Mouse (Mus musculus) hindbrain, embryonic 11.5 days (tissue): ENCODE measurements around the gene Bod1l. TPM values are rescaled to one million over a fixed set of nuclear protein-coding genes. Genes with fewer than 3 reads are reported as not detected.

Source experiments
- ATAC-seq: fragments of 200-750 bp; cut with Nextera tagmentation; 2 replicates; pipeline ENCODE4 v1.8.0; 2017; ENCODE audit warnings: mild to moderate bottlenecking, moderate TSS enrichment, moderate library complexity; ENCODE audit not compliant: low FRiP score
- DNase-seq: peaks from one replicate; pipeline ENCODE4 v3.0.0-alpha.2; 2015; ENCODE audit warnings: low spot score
- H3K27ac ChIP-seq: fragments of 300-500 bp; sonication (generic); 2 replicates; pipeline ENCODE4 v1.5.1; 2014; ENCODE audit warnings: mild to moderate bottlenecking, low read depth, low read length
- H3K27me3 ChIP-seq: fragments of 300-500 bp; sonication (generic); 2 replicates; pipeline ENCODE4 v1.6.1; 2014; ENCODE audit warnings: mild to moderate bottlenecking, low read length, moderate library complexity, mixed read lengths; ENCODE audit not compliant: control insufficient read depth, insufficient read depth
- H3K36me3 ChIP-seq: fragments of 300-500 bp; sonication (generic); 2 replicates; pipeline ENCODE4 v1.6.1; 2014; ENCODE audit warnings: mild to moderate bottlenecking, low read length, moderate library complexity, mixed read lengths; ENCODE audit not compliant: control insufficient read depth, insufficient read depth
- H3K4me1 ChIP-seq: fragments of 300-500 bp; sonication (generic); replicated peaks from 2 replicates; pipeline ENCODE4 v1.6.1; 2014; ENCODE audit warnings: low read length, mixed read lengths; ENCODE audit not compliant: control insufficient read depth, insufficient read depth
- H3K4me2 ChIP-seq: fragments of 300-500 bp; sonication (generic); replicated peaks from 2 replicates; pipeline ENCODE4 v1.6.1; 2014; ENCODE audit warnings: mild to moderate bottlenecking, low read depth, low read length
- H3K4me3 ChIP-seq: fragments of 300-500 bp; sonication (generic); 2 replicates; pipeline ENCODE4 v1.5.1; 2014; ENCODE audit warnings: low read depth, low read length
- H3K9ac ChIP-seq: fragments of 300-500 bp; sonication (generic); 2 replicates; pipeline ENCODE4 v1.6.1; 2014; ENCODE audit warnings: low read depth, low read length
- H3K9me3 ChIP-seq: fragments of 300-500 bp; sonication (generic); 2 replicates; pipeline ENCODE4 v1.6.1; 2016; ENCODE audit warnings: low read length; ENCODE audit not compliant: control insufficient read depth
- WGBS: fragments of 180-500 bp; shearing (Covaris S2); extraction: QIAGEN DNeasy Blood & Tissue Kit; methylation state at CpG from one replicate; pipeline ENCODE4 v1.1.7; 2014; 5-methylcytosine and 5-hydroxymethylcytosine counted together
- polyA plus RNA-seq: library from polyadenylated mRNA; unstranded; fragments of >200 nt; fragmentation: Nextera tagmentation; extraction: Ambion mirVana; gene quantifications from 2 replicates; pipeline ENCODE4 v1.2.1, GENCODE M21; 2014

Gene Bod1l
- polyA plus RNA-seq, 1 experiment from 2014 or later = 27.8 TPM

DNA sequence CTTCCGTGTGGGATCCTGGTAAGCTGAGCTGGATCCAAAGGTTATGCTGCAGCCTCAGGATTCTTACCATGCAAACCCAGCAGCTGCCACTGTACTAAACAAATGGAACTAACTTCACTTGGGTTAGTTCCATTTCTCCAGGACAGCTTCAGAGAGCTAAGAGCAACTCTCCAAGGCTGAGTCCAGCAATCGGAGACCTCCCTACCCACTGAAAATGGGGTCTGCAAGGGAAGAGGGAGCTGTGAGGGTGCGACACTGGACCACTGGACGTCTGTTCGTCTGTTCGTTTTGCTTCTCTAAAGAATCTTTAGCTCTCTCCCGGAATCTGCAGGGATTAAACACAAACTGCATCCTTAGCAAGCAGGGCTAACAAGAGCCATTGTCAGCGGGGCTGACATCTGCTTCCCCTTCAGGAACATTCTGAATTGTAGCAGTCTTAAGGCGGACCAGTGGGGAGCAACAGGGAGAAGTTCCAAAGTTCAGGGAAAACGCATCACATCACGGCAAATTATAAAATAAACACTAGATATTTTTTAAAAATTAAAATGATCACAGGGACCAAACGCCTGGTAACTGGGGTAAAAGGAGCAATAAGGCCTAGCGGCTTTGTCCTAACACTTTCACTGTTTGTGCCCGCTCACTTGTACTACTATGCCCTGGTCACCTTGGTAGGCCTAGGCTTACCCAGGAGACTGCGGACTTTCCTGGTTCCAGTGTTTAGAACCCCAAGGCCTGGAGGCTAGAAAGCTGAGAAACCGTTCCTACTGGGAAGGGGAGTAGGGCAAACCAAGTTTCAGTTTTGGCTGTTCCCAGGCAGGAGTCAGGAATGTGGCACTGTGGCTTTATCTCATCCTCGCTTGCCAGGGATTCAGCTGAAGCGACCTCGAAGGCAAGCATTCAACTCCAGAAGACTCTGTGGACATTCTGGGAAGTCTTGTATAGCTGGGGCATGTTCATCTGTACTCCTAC is 85.2 kb downstream of the Bod1l start:
- Histone ChIP-seq H3K36me3 (no peaks in the 10 kb centered on the region), H3K4me1 (no peaks in the 10 kb centered on the region; the same call in none of the 2 replicates), H3K4me2 (no peak overlapping the region), H3K27ac (no peak overlapping the region), H3K4me3 (no peak overlapping the region), H3K9me3 (no peaks in the 10 kb centered on the region), H3K9ac (no peak overlapping the region), H3K27me3 (peaks cover 94% of the 10 kb centered on the region)
- WGBS = 5% methylated on average over 19 of the region's 19 CpGs
- DNase-seq (peak; percentile 50), ATAC-seq (no peak)

DNA sequence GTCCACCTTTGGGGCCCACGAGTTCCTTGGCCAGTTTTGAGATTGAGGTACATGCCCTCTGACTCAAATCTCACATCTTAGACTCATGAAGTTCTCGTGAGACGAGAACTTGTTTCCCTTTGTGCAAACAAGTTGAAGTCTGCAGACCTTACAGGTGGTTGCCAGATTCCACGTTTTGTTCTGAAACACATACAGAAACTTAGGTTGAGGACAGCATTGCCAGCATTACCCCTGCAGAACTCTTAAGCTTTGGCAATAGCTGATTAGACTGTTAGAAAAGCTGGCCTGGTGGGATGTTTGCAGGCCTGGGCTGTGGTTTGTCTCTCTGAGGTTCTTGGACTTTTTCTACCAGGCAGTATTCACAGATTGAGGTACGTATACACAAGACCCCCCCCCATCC is 86.8 kb downstream of the Bod1l start:
- no peaks in the 10 kb centered on the region for H3K9me3 ChIP-seq
- WGBS = 6% methylated on average over 5 of the region's 5 CpGs

DNA sequence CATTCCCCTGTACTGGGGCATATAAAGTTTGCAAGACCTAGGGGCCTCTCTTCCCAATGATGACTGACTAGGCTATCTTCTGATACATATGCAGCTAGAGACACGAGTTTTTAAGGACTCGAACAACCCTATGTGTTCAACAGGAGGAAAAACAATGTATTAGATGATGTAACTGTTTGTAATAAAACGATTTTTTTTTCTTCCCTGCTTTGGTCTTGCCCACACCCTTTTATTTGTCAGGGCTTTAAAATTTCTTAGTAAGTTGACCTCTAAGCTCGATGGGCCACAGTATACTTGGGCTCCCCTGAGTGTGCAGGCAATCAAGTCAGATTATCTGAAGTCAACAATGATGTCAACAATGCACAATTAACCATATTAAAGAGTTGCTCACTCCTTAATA is 87.7 kb downstream of the Bod1l start:
- Histone ChIP-seq H3K27ac (no peak overlapping the region), H3K9ac (no peak overlapping the region), H3K36me3 (no peaks in the 10 kb centered on the region), H3K4me3 (no peak overlapping the region), H3K4me2 (no peak overlapping the region), H3K4me1 (no peaks in the 10 kb centered on the region), H3K9me3 (no peaks in the 10 kb centered on the region), H3K27me3 (peaks cover 91% of the 10 kb centered on the region)
- ATAC-seq (no peak), DNase-seq (no peak)
- WGBS = under 1% methylated on average over 4 of the region's 4 CpGs

More for the DNA sequence above, 86.8 kb downstream of the Bod1l start:
- Histone ChIP-seq H3K36me3 (no peaks in the 10 kb centered on the region), H3K4me1 (no peaks in the 10 kb centered on the region; the same call in 1 of the 2 replicates), H3K27me3 (peaks cover 92% of the 10 kb centered on the region), H3K4me2 (no peak overlapping the region), H3K4me3 (no peak overlapping the region), H3K9ac (no peak overlapping the region), H3K27ac (no peak overlapping the region)
- ATAC-seq = no peak
- DNase-seq = no peak

DNA sequence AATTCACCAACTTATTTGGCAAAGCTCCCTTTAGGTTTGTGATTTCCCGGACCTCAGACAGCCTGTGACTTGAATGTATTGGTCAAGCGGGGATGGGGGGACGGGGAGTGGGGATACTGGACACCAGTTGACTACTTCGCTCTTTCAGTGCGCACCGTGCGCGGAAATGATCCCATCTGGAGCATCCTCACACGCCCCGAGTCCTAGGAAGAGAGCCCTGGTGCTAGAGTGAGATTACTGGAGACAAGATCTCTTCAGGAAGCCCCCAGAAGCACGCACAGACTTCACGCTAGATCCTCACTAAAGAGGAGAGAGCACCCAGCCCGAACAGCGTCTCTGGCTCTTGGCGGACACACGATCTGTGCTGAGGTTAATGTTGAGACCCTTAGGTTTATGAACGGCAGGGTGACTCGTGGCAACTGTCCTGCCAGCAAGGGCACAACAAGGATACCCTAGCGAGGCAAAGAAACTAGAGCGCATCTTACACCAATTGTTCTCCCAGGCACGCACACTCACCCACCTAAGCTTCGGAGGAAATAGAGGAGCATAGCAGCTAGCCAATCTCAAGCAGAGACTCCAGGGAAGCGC is 88.6 kb downstream of the Bod1l start:
- 1% methylated on average over 23 of the region's 23 CpGs for WGBS
- peak; percentile 56 for DNase-seq
- H3K4me3 ChIP-seq = no peak overlapping the region

DNA sequence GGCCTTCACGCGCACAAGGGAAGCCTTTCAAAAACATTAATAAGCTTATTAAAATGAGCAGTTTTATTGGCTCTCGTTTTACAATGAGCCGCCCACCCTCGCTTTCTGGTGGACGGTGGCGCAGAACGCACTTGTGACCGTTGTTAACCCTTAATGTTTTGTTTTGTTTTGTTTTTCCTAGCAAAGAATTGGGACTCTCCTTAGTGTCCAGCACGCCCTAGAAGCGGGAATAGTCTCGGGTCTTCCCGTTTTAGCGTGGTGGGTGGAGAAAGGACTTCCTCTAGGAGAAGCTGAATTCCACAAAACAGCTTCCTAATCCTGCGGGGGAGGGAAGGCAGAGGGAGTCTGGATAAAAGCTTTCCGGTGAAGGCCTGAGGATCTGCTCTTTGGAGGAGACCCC is 89.3 kb downstream of the Bod1l start:
- no peaks in the 10 kb centered on the region for H3K36me3 ChIP-seq
- no peak overlapping the region for H3K27ac ChIP-seq
- no peak overlapping the region for H3K4me2 ChIP-seq
- H3K9ac ChIP-seq = no peak overlapping the region
- H3K4me1 ChIP-seq = no peaks in the 10 kb centered on the region
- DNase-seq (peak; percentile 52), ATAC-seq (no peak)
- peaks cover 91% of the 10 kb centered on the region for H3K27me3 ChIP-seq
- no peak overlapping the region for H3K4me3 ChIP-seq
- WGBS = 1% methylated on average over 16 of the region's 16 CpGs
- no peaks in the 10 kb centered on the region for H3K9me3 ChIP-seq

More for the DNA sequence above, 88.6 kb downstream of the Bod1l start:
- Histone ChIP-seq H3K36me3 (no peaks in the 10 kb centered on the region), H3K27ac (no peak overlapping the region), H3K9ac (no peak overlapping the region), H3K9me3 (no peaks in the 10 kb centered on the region), H3K27me3 (peaks cover 92% of the 10 kb centered on the region), H3K4me1 (no peaks in the 10 kb centered on the region), H3K4me2 (no peak overlapping the region)
- ATAC-seq = no peak

DNA sequence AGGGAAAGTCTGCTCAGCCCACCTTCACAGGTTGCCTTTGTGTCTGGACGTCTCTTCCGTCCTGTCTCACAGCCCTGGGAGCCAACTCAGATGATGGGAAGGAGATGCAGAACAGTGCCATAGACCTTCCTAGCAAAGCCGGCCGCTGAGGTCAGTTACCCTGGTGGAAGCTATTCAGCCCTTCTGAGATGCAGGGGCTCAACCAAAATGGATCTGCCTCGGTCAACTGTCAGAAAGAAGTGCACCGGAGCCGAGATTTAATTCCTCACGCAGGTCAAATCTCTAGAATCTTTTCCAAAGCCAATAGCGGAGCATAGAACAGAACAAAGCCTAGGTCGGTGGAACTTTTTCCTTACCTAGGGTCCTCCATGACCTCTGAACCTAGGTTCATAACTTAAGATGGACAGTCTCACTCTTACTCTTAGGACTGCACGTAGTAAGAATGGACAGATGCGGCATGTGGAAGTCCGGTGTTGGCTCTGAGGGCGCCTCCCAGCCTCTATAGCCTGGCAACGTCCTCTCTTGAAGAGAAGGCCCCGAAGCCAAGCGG is 89.8 kb downstream of the Bod1l start:
- ATAC-seq (peak; percentile 29; the same call in 1 of the 2 replicates), DNase-seq (peak; percentile 53)
- 2% methylated on average over 17 of the region's 17 CpGs for WGBS
- H3K4me3 ChIP-seq = no peak overlapping the region
- H3K9me3 ChIP-seq = no peaks in the 10 kb centered on the region
- H3K4me1 ChIP-seq = no peaks in the 10 kb centered on the region
- no peak overlapping the region for H3K27ac ChIP-seq
- H3K27me3 ChIP-seq = peaks cover 92% of the 10 kb centered on the region
- H3K4me2 ChIP-seq = no peak overlapping the region
- H3K9ac ChIP-seq = no peak overlapping the region
- no peaks in the 10 kb centered on the region for H3K36me3 ChIP-seq

DNA sequence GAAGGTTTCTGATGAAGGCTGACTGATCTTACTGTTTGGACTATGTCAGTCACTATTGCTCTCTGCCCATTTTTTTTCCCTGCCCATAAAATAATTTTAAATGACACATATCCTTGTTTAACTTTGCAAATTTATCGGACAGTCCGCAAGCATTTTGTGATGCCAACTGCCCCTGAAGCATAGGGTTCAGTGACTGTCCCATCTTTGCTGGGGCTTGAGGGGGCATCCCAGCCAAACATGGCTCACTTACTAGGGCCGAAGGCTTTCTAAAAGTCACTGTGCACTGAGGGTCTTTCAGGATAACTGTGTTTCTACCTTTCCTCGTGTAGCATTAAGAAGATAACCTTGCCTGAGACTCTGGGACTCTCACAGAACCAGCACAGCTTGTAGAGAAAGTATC is 91.4 kb downstream of the Bod1l start:
- H3K4me2 ChIP-seq = no peak overlapping the region
- H3K9me3 ChIP-seq = no peaks in the 10 kb centered on the region
- H3K9ac ChIP-seq = no peak overlapping the region
- no peak overlapping the region for H3K4me3 ChIP-seq
- no peaks in the 10 kb centered on the region for H3K4me1 ChIP-seq
- H3K36me3 ChIP-seq = no peaks in the 10 kb centered on the region
- no peak overlapping the region for H3K27ac ChIP-seq
- 23% methylated on average over 4 of the region's 4 CpGs for whole genome bisulfite sequencing
- DNase-seq (no peak), ATAC-seq (no peak)
- H3K27me3 ChIP-seq = peaks cover 93% of the 10 kb centered on the region

DNA sequence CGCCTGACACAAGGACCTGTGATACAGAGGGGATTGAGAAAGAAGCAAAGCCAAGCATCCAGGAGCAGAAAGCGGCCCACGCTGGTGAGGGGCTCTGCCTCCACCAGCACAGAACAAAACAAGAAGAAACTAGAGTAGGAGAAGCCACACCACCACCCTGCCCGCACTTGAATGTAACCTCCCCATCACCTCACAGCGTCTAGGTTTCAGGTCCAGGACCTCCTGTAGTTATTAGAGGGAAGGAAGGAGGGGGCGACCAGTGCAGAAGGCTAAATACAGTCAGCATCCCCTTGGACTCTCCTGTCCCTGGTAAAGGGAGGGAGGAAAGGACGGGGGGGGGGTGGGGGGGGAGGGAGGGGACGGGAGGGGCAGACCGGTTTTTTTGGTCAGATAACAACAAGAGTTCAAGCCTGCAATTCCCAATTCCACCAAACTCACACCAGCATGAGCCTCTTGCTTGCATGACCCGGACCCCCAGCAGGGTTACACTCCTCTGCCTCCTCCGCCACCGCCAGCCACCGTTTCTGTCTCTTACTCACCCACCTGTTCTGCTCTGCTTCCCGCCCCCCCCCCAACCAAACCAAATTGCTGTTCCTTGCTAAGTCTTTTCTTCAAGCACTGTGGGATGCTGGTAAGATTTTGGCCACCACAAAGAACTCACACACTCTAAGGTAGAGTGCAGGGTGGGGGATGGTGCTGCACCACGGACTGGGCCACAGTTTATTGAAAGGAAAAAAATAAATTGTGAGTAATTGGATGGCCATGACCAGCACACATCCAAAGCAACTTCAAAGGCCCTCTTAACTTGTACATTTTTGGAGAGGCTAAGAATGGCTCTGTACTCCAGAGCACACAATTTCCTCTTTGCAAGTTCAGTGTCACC is 99.0 kb downstream of the Bod1l start:
- Histone ChIP-seq H3K27me3 (peaks cover 55% of the 10 kb centered on the region), H3K9ac (no peak overlapping the region), H3K36me3 (no peaks in the 10 kb centered on the region), H3K4me2 (no peak overlapping the region), H3K4me3 (no peak overlapping the region), H3K27ac (no peak overlapping the region), H3K4me1 (no peaks in the 10 kb centered on the region), H3K9me3 (no peaks in the 10 kb centered on the region)
- ATAC-seq = peak; percentile 53
- WGBS = 2% methylated on average over 12 of the region's 15 CpGs
- DNase-seq = no peak
